Mouse (Mus musculus) urinary bladder, postnatal 36 days (tissue): Measurements from ENCODE around the gene Kbtbd3.

Source experiments
- DNase-seq, 2 experiments: peaks; one replicate each; pipeline ENCODE4 v3.0.0; 2022; ENCODE audit warnings: low spot score in 2 of 2, mixed read lengths in 1 of 2

Kbtbd3 gene

DNA sequence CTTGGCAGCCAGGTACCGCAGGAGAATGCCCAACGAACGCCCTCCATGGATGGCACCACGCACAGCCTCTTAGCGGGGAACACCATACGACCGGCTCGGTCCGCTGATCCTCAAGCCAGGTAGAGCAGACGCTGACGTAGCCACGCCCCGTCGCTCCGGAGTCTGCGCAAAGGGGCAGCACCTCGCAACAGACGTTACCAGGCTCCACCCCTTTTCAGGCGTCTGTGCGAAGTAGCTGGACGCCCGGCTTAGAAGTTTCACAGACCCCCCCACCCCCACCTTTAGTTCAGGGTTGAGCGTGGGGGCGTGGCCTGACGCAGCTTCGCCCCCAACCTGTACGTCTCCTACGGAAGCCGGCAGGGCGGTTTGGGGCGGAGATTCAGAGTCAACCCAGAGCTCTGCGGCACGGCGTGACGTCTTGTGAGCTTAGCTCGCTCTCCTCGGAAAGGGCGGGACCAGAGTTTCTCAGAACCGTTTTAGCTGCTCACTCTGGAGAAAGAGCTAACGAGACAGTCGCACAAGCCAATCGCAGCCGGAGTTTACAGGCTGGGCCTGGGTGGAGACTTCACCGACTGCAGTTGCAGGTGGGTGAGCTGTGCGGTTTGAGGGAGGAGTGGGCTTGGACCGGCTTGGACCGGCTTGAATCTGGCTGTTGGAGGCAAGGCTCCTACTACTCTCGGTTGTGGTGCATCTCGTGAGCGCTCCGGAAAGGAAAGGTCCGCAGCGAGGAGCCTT is at the start of gene Kbtbd3, which contains the start of gene Aasdhppt:
Gene Kbtbd3, plus strand, starts transcription at position 483 of the 735 bp plus-strand sequence.
Gene Aasdhppt, minus strand, starts transcription at position 121 of the 735 bp plus-strand sequence.
- peak; percentile 97 to 99 for DNase-seq

DNA sequence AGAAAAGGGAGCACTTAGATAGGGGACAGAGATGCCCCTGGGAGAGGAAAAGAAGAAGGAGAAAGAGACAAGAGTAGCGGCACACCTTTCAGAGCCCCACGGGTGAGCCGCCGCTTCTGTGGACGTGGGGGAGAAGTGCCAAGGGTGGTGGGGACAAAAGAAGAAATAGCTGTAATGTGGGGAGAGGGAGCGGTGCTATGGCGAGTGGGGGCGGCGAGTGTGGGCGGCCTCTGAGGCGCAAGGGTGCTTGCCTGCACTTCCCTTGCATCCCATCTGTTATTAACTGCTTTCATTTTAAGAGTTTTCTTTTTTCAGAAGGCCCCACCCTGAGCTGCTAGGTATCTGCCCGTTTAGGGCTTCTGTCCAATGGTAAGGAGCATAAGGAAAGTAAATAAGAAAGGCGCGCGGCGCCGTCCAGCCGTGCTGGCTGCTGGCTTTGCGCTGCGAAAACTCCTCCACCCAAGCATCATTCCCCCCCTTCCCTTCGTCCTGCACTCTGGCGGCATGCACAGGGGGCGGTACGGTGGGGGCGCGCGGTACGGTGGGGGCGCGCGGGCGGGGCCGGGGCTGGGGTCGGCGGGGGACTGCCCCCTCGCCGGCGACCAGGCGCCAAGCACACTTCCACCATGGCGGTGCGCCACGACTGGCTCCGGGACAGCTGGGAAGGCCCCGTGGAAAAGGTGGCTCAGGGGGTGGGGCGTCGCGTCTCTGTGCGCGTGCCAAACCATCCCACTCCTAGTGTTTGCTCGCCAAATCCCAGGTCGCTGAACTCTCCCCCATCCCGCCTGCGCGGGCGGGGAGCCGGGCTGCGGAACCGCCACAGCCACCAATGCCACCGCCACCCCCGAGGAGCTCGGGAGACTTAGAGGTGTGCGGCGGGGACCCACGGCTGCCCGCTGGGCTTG is 49.5 kb upstream of the Kbtbd3 start:
- DNase-seq: no peak

DNA sequence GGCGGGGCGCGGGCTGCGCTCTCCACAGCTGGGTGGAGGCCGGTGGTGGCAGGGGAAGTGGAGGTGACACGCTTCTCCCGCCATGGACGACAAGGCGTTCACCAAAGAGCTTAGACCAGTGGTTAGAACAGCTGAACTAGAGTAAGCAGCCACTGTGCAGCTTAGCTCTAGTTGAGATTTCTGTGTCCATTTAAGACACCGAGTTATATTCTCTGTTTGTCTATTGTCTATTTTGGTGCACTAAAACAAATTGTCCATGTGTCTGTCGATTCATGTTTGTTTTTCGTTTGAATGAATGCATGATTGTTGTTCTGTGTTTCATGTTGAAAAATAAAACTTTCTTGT is 48.9 kb upstream of the Kbtbd3 start:
- DNase-seq: no peak

DNA sequence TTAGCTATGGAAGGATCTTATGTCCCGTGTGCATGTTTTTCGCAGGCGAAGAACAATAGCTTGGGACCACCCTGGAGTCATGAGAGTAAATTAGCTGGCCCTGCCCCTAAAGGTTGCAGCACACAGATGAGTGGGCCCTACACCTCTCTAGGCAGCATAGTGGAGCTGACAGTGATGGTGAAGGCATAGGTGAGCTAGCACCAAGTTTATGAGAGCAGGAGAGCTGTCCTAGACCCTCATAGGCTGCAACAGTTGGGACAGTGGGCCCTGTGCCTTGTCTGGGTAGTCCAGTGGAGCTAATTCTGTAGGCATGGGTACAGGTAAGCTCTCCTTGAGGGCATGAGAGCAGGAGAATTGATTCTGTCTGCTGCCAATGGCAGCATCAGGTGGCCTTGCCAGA is 42.8 kb upstream of the Kbtbd3 start:
- DNase-seq: no peak

GRCm38 (mm10) chr9:4283850-4284249 is 25.8 kb upstream of the Kbtbd3 start:
- no peak for DNase-seq

GRCm38 (mm10) chr9:4300466-4300865 is 9.2 kb upstream of the Kbtbd3 start:
- DNase-seq: no peak

DNA sequence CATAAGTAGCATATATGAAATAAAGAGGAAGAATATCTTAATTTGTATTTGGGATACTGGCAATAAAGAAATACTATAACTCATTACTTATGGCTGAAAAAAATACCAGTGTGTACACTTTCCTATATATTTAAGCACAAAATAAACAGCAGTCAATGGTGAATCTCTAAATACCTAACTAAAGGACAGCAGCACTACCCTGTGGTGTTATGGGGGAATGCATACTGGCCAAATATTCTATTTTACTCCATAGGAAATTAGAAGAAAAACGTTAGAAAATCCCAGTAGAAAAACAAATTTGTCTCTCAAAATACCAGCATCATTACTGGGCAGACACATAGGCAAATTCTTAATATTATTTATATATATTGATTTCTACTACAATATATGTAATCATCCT is 4.8 kb upstream of the Kbtbd3 start:
- no peak for DNase-seq

- peak in 1 of 2 experiments; percentile 3 for DNase-seq
Observed at GRCm38 (mm10) chr9:4308628-4309350, 844 bp upstream of the Kbtbd3 start.

DNA sequence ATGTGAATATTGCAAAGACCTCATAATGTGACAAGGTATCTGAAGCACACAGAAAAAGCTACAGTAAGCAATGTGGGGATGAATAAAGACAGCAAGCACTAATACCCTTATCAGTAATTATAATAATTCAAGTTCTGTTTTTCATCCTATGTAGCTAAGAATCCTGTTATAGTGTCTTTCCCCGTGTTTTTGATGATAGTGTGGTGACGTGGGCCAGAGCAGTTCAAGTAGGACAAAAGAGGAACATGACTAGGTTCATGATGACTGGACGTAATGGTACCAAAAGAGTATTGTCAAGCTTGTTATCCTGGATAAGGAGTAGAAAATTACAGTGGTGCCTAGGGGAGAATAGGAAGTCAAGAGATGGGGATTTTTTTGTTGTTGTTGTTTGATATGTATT is 1.1 kb downstream of the Kbtbd3 start:
- no peak for DNase-seq

DNA sequence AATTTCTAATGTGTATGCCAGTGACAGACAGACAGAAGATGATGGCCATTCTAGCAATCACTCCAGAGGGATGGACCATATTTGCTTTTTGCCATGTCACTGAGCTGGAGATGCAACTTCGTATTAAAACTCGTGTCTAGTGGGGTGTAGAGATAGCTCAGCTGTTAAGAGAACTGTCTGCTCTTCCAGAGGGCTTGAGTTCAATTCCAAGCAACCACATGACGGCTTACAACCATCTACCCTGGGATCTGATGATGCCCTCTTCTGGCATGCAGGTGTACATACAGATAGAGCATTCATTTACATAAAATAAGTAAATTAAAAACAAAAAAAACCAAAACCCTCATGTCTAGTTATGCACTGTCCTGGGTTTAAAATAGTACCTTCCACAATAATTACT is 1.5 kb downstream of the Kbtbd3 start:
- no peak for DNase-seq

- DNase-seq: no peak
Observed at GRCm38 (mm10) chr9:4313946-4314345, 4.3 kb downstream of the Kbtbd3 start.

DNA sequence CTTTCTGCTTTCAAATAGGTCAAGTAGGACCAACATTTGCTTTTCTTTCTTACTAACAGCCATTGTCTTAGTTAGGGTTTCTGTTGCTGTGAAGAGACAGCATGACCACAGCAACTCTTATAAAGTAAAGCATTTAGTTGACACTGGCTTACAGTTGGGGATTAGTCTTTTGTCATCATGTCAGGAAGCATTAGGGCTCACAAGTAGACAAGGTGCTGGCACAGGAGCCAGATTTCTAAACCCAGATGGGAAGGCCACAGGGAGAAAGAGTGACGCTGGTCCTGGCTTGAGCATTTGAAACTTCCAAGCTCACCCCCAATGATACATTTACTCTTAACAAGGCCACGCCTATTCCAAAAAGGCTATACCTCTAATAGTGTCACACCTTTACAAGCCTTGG is 6.1 kb downstream of the Kbtbd3 start:
- no peak for DNase-seq

GRCm38 (mm10) chr9:4318939-4319721 is 9.5 kb downstream of the Kbtbd3 start:
- no peak for DNase-seq

- DNase-seq: no peak
Observed at GRCm38 (mm10) chr9:4353163-4353562, 43.5 kb downstream of the Kbtbd3 start.

DNA sequence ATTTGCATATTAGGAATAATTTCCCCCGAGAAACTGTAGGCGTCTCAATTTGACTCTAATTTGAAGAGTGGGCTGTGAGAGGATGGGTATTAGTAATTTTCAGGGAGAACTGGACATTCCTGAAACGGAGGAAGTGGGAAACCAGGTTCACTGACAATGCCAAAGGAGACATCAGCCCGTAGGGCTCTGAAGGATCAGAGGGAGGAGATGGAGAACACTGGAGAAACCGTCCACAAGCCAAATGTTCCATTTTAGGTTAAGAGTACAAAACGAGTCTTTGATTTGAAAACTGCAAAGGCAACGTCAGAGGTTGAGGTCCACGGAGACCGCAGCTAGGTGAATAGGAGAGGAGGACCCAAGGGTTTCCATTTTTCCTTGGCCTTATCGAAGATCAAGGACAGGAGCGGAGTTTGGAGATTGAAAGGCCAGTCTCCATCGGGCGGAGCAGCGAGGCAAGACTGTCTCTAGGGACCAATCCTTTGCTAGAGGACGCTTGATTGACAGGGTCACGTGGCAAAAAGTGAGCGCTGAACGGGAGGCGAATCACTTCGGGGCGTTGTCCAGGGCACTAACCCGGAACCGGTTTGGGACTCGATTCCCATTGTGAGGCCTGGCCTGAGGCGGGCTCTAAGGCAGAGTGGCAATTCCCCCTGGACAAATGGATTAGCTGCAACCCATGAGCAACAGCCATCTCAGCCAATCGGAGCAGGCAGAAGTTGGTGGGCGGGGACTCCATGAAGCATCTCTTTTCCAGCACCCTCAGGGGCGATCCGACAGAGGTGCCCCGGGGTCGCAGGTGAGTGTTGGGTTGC is 66.4 kb downstream of the Kbtbd3 start, which contains the start of gene Msantd4:
Gene Msantd4, plus strand, starts transcription at position 735 of the 812 bp plus-strand sequence.
- DNase-seq: peak; percentile 96 to 98

DNA sequence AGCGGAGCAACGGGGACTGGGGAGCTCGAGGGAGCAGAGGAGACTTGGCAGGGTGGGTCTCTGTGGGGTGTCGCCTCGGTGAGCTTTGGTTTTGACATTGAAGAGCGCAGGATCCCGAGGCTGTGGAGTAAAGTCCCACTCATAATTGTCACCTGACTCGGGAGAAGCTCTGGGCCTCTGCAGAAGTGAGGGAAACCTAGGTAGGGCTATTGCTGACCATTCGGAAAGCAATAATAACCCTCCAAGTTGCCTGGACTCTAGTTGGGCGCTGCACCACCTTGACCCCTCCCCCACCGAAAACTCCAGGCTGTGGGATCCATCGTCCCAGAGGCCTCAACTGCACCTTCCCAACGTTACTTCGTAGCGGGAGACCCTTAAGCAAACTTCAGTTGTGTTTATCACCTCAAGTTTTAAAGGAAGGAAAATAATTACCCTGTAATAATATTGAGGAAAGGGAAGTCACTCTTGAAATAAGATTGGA is 67.0 kb downstream of the Kbtbd3 start:
- DNase-seq: no peak
